Mouse (Mus musculus): ENCODE measurements at regions not wholly inside any gene's neighbourhood (a gene's known extent, or its start where the extent isn't known, plus 50 kb on each side); places are given as distances from the start of the nearest gene placed in this dataset.

DNA sequence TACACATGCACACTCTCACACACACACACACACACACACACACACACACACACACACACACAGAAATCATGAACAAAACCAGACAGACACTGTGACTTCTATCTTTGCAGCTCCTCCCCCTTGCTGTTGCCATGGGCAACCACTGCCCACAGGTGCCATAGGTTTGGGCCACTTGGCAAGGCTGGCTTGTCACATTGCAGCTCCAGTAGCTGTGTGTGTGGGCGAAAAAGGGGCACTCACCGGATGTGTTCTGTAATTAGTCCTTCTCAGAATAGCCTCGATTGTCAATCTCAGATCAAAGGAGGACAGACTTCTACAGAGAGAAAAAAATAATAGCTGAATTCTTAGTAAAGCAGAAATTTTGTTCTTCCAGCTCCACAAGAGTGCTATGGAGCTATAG is 79.8 kb upstream of the Trib2 start:
- DNase-seq (ENCODE audit: extremely low read depth, low read depth, low spot score) = no peak

DNA sequence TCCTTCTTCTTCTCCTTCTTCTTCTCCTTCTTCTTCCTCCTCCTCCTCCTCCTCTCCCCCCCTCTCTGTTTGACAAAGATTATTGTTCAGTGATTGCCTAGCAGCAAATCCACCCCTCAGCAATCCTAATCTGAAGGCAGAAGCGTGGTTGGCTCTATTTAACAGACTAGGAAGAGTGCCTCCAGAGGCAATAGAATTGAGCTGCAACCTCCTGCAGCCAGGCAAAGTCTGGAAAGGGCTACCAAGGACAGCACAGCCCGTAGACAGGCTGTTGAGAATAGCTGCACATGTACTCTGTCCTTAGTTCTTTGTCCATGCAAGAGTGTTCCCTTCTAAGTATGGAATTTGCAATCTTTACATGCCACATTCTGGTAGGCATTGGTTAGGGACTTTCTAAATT is 78.5 kb upstream of the Trib2 start:
- no peak for DNase-seq (ENCODE audit: extremely low read depth, low read depth, low spot score)

DNA sequence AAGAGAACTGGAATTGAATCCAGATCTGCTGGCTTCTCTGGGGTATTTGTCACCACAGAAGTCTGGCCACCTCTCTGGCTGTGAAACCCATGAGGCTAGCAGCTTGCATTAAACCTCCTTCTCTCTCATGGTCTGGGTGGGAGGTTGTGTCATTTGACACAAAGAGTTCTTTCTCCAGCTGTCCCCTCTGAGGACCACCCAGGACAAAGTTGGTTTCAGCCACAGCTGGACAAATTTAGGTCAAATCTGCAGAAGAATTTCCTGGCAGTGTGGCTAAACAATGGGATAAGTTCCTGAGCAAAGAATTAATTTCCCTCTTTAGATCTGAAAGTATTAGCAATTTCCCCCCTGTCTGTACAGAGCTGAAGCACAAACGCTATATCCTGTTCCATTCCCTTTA is 73.9 kb upstream of the Trib2 start:
- DNase-seq (ENCODE audit: extremely low read depth, low read depth, low spot score) = no peak

DNA sequence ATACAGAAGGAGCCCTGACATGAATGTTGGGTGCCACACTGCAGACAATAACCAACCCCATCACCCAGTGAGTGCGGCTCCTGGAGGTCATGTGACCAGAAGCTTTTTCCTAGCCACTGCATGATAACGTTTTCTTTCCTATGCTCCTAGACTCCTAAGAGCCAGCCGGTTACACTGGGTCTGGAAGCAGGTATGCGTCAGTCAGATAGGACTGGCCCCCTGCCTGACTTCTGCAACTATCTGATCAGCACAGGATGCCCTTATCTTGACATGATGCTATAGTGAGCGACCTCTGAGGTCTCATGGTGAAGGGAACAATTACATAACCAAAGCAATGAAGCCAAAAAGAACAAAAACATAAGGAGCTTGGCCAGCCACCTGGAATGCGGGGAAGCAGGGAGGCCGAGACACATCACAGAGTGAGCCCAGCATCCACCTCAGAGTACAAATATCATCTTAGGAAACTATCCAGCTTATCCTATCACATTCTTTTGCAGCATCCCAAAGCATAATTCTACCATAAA is 63.2 kb upstream of the Trib2 start:
- DNase-seq (ENCODE audit: extremely low read depth, low read depth, low spot score) = no peak
